Mouse (Mus musculus): Measurements from ENCODE around the gene Ttc21a. TPM values are rescaled to one million over a fixed set of nuclear protein-coding genes. Genes with fewer than 3 reads are reported as not detected.

The Ttc21a gene
- total and polyA plus RNA-seq, 3 experiments = 0.01 TPM; not detected in 2

Other genes starting within 250 kb of the Ttc21a start
- gene Scn10a, start 218.3 kb upstream of the Ttc21a start, total RNA-seq (2012; rRNA removed) = 0.27 and 0.42 TPM in 2 replicates
- 1 to 10 TPM in 1 of 2 experiments, not detected in 1; 2.9 TPM for gene Scn10a, start 218.3 kb upstream of the Ttc21a start, polyA plus RNA-seq (2012; ENCODE audit: insufficient read depth in 1 of 2, insufficient read length in 2 of 2, low read depth in 1 of 2, low replicate concordance in 2 of 2, missing spikeins in 1 of 2)
- gene Scn11a, start 112.2 kb upstream of the Ttc21a start, total RNA-seq (2012; rRNA removed) = 0.04 and 0.10 TPM in 2 replicates
- under 1 TPM in 1 of 2 experiments, not detected in 1; 0.15 TPM for gene Scn11a, start 112.2 kb upstream of the Ttc21a start, polyA plus RNA-seq (2012; ENCODE audit: insufficient read depth in 1 of 2, insufficient read length in 2 of 2, low read depth in 1 of 2, low replicate concordance in 2 of 2, missing spikeins in 1 of 2)
- 31.0 and 34.1 TPM in 2 replicates for gene Wdr48, start 42.7 kb upstream of the Ttc21a start, total RNA-seq (2012; rRNA removed)
- gene Wdr48, start 42.7 kb upstream of the Ttc21a start, polyA plus RNA-seq (2012; ENCODE audit: insufficient read depth in 1 of 2, insufficient read length in 2 of 2, low read depth in 1 of 2, low replicate concordance in 2 of 2, missing spikeins in 1 of 2) = 10 to 100 TPM in 1 of 2 experiments, not detected in 1; 40.5 TPM
- 15.8 and 18.3 TPM in 2 replicates for gene Gorasp1, start within 50 bp of the Ttc21a start, total RNA-seq (2012; rRNA removed)
- 10 to 100 TPM in 1 of 2 experiments, not detected in 1; 21.9 TPM for gene Gorasp1, start within 50 bp of the Ttc21a start, polyA plus RNA-seq (2012; ENCODE audit: insufficient read depth in 1 of 2, insufficient read length in 2 of 2, low read depth in 1 of 2, low replicate concordance in 2 of 2, missing spikeins in 1 of 2)
- 3.7 and 4.1 TPM in 2 replicates for gene Csrnp1, start 47.1 kb downstream of the Ttc21a start, total RNA-seq (2012; rRNA removed)
- 1 to 10 TPM in 1 of 2 experiments, not detected in 1; 8.1 TPM for gene Csrnp1, start 47.1 kb downstream of the Ttc21a start, polyA plus RNA-seq (2012; ENCODE audit: insufficient read depth in 1 of 2, insufficient read length in 2 of 2, low read depth in 1 of 2, low replicate concordance in 2 of 2, missing spikeins in 1 of 2)
- not detected in 2 replicates for gene Xirp1, start 86.0 kb downstream of the Ttc21a start, total RNA-seq (2012; rRNA removed)
- not detected for gene Xirp1, start 86.0 kb downstream of the Ttc21a start, polyA plus RNA-seq (2012; ENCODE audit: insufficient read depth in 1 of 2, insufficient read length in 2 of 2, low read depth in 1 of 2, low replicate concordance in 2 of 2, missing spikeins in 1 of 2)
- not detected in 2 replicates for gene Cx3cr1, start 132.3 kb downstream of the Ttc21a start, total RNA-seq (2012; rRNA removed)
- gene Cx3cr1, start 132.3 kb downstream of the Ttc21a start, polyA plus RNA-seq (2012; ENCODE audit: insufficient read depth in 1 of 2, insufficient read length in 2 of 2, low read depth in 1 of 2, low replicate concordance in 2 of 2, missing spikeins in 1 of 2) = not detected
- not detected in 2 replicates for gene Ccr8, start 154.5 kb downstream of the Ttc21a start, total RNA-seq (2012; rRNA removed)
- not detected for gene Ccr8, start 154.5 kb downstream of the Ttc21a start, polyA plus RNA-seq (2012; ENCODE audit: insufficient read depth in 1 of 2, insufficient read length in 2 of 2, low read depth in 1 of 2, low replicate concordance in 2 of 2, missing spikeins in 1 of 2)
- gene Slc25a38, start 172.8 kb downstream of the Ttc21a start, total RNA-seq (2012; rRNA removed) = 76.1 and 87.6 TPM in 2 replicates
- gene Slc25a38, start 172.8 kb downstream of the Ttc21a start, polyA plus RNA-seq (2012; ENCODE audit: insufficient read depth in 1 of 2, insufficient read length in 2 of 2, low read depth in 1 of 2, low replicate concordance in 2 of 2, missing spikeins in 1 of 2) = 10 to 100 TPM in 1 of 2 experiments, not detected in 1; 81.3 TPM
- 1,584 and 1,827 TPM in 2 replicates for gene Rpsa, start 190.1 kb downstream of the Ttc21a start, total RNA-seq (2012; rRNA removed)
- gene Rpsa, start 190.1 kb downstream of the Ttc21a start, polyA plus RNA-seq (2012; ENCODE audit: insufficient read depth in 1 of 2, insufficient read length in 2 of 2, low read depth in 1 of 2, low replicate concordance in 2 of 2, missing spikeins in 1 of 2) = 1,000 to 10,000 TPM in 1 of 2 experiments, 100 to 1,000 TPM in 1; 726 to 4,532 TPM
- gene Mobp, start 212.1 kb downstream of the Ttc21a start, total RNA-seq (2012; rRNA removed) = not detected in 2 replicates
- not detected for gene Mobp, start 212.1 kb downstream of the Ttc21a start, polyA plus RNA-seq (2012; ENCODE audit: insufficient read depth in 1 of 2, insufficient read length in 2 of 2, low read depth in 1 of 2, low replicate concordance in 2 of 2, missing spikeins in 1 of 2)